Mouse (Mus musculus) CH12.LX (cell line): Measurements from ENCODE around the gene Rexo5.

ENCODE experiments used
- CHD1 ChIP-seq: IDR thresholded peaks from 2 replicates; pipeline ENCODE4 v1.6.1; 2012; ENCODE audit warnings: low read depth, low read length, improper control_type of control experiment, inconsistent platforms
- CTCF ChIP-seq, 2 experiments: IDR thresholded peaks in 1 of 2; conservative IDR thresholded peaks in 1 of 2; 2 replicates each; pipeline ENCODE4 v1.5.1; 2011 to 2012; ENCODE audit warnings: low read depth in 2 of 2, low read length in 2 of 2, improper control_type of control experiment in 1 of 2, inconsistent platforms in 1 of 2, mild to moderate bottlenecking in 1 of 2, moderate library complexity in 1 of 2
- POLR2A ChIP-seq: IDR thresholded peaks from 2 replicates; pipeline ENCODE4 v1.6.1; 2011; ENCODE audit warnings: low read depth, mild to moderate bottlenecking, improper control_type of control experiment, low read length
- POLR2AphosphoS2 ChIP-seq: IDR thresholded peaks from 2 replicates; pipeline ENCODE4 v1.6.1; 2011; ENCODE audit warnings: low read depth, low read length, improper control_type of control experiment
- SIN3A ChIP-seq: IDR thresholded peaks from 2 replicates; pipeline ENCODE4 v1.6.1; 2012; ENCODE audit warnings: low read length, improper control_type of control experiment, inconsistent platforms
- USF1 ChIP-seq: IDR thresholded peaks from 2 replicates; pipeline ENCODE4 v1.6.1; 2014; ENCODE audit warnings: low read depth, mild to moderate bottlenecking, inconsistent platforms, low read length, improper control_type of control experiment

GRCm38 (mm10) chr7:119852494-119852893 lies 58.7 kb downstream of the Rexo5 start:
- TF ChIP-seq CHD1 (no peak), POLR2A (no peak), POLR2AphosphoS2 (no peak), CTCF (conservative IDR thresholded peaks at IDR 0.05 in 1 of 2, IDR thresholded peaks at IDR 0.05 in 1 of 2; ENCODE audit: low read depth in 2 of 2, low read length in 2 of 2) (no peak), SIN3A (no peak), USF1 (no peak)
